Mouse (Mus musculus) myocyte (in vitro differentiated cells): ENCODE measurements around the gene Ffar2.

Experiments used
- E2F4 ChIP-seq: IDR thresholded peaks from one replicate; pipeline ENCODE4 v1.6.1; 2011; ENCODE audit warnings: mild to moderate bottlenecking, control low read depth, moderate library complexity; ENCODE audit not compliant: insufficient read depth
- MAX ChIP-seq: IDR thresholded peaks from one replicate; pipeline ENCODE4 v1.6.1; 2011; ENCODE audit warnings: low read depth, mild to moderate bottlenecking, control low read depth
- POLR2A ChIP-seq: IDR thresholded peaks from one replicate; pipeline ENCODE4 v1.6.1; 2011; ENCODE audit warnings: low read depth, mild to moderate bottlenecking, control low read depth, moderate library complexity; ENCODE audit not compliant: insufficient read length
- POLR2AphosphoS2 ChIP-seq: IDR thresholded peaks from one replicate; pipeline ENCODE4 v1.6.1; 2011; ENCODE audit warnings: low read depth, control low read depth; ENCODE audit not compliant: insufficient read length
- REST ChIP-seq: IDR thresholded peaks from one replicate; pipeline ENCODE4 v1.6.1; 2011; ENCODE audit warnings: mild to moderate bottlenecking, control low read depth, moderate library complexity; ENCODE audit not compliant: insufficient read depth, insufficient read length
- SRF ChIP-seq: IDR thresholded peaks from one replicate; pipeline ENCODE4 v1.6.1; 2011; ENCODE audit warnings: low read depth; ENCODE audit not compliant: control insufficient read depth, insufficient read length
- TCF12 ChIP-seq: IDR thresholded peaks from one replicate; pipeline ENCODE4 v1.6.1; 2011; ENCODE audit warnings: mild to moderate bottlenecking, control low read depth; ENCODE audit not compliant: poor library complexity, insufficient read depth, severe bottlenecking
- USF1 ChIP-seq: IDR thresholded peaks from one replicate; pipeline ENCODE4 v1.6.1; 2011; ENCODE audit warnings: low read depth, mild to moderate bottlenecking, control low read depth, moderate library complexity

GRCm38 (mm10) chr7:30803256-30803655, 20.3 kb downstream of the Ffar2 start:
- TF ChIP-seq MAX = no peak
- no peak for TF ChIP-seq POLR2A
- no peak for TF ChIP-seq SRF
- no peak for TF ChIP-seq TCF12
- TF ChIP-seq E2F4 = no peak
- no peak for TF ChIP-seq REST
- no peak for TF ChIP-seq USF1
- TF ChIP-seq POLR2AphosphoS2 = no peak
